Mouse (Mus musculus) liver, postnatal 0 days (tissue): Measurements from ENCODE around the gene Apc2.

Source experiments
- CTCF ChIP-seq: sonication (generic); IDR thresholded peaks from 2 replicates; pipeline ENCODE4 v1.5.1; 2016; ENCODE audit warnings: antibody characterized with exemption, low read depth
- EP300 ChIP-seq: IDR thresholded peaks from 2 replicates; pipeline ENCODE4 v1.6.1; 2016; ENCODE audit warnings: antibody characterized with exemption, low read depth, mild to moderate bottlenecking

GRCm38 (mm10) chr10:80288097-80288496 lies 7.7 kb upstream of the Apc2 start:
- no peak for TF ChIP-seq CTCF
- TF ChIP-seq EP300 = no peak
